Mouse (Mus musculus) hindbrain, embryonic 16.5 days (tissue): ENCODE results near the gene Fbxl8. TPM values are rescaled to one million over a fixed set of nuclear protein-coding genes. Genes with fewer than 3 reads are reported as not detected.

Experiments
- ATAC-seq: fragments of 200-750 bp; cut with Nextera tagmentation; 2 replicates; pipeline ENCODE4 v1.8.0; 2017; ENCODE audit warnings: moderate TSS enrichment, moderate library complexity
- H3K27ac ChIP-seq: fragments of 300-500 bp; sonication (generic); 2 replicates; pipeline ENCODE4 v1.5.1; 2014; ENCODE audit warnings: low read depth, mild to moderate bottlenecking, control low read depth, low read length, moderate library complexity
- H3K27me3 ChIP-seq: fragments of 300-500 bp; sonication (generic); replicated peaks from 2 replicates; pipeline ENCODE4 v1.6.1; 2014; ENCODE audit warnings: low read length; ENCODE audit not compliant: control insufficient read depth, insufficient read depth
- H3K36me3 ChIP-seq: fragments of 300-500 bp; sonication (generic); 2 replicates; pipeline ENCODE4 v1.6.1; 2014; ENCODE audit warnings: mild to moderate bottlenecking, low read length, moderate library complexity, mixed read lengths; ENCODE audit not compliant: control insufficient read depth, insufficient read depth
- H3K4me1 ChIP-seq: fragments of 300-500 bp; sonication (generic); 2 replicates; pipeline ENCODE4 v1.6.1; 2014; ENCODE audit warnings: low read depth, low read length; ENCODE audit not compliant: control insufficient read depth, insufficient read depth
- H3K4me2 ChIP-seq: fragments of 300-500 bp; sonication (generic); 2 replicates; pipeline ENCODE4 v1.6.1; 2014; ENCODE audit warnings: mild to moderate bottlenecking, low read length, control low read depth, moderate library complexity
- H3K4me3 ChIP-seq: fragments of 300-500 bp; sonication (generic); 2 replicates; pipeline ENCODE4 v1.5.1; 2014; ENCODE audit warnings: mild to moderate bottlenecking, low read length, control low read depth, moderate library complexity
- H3K9ac ChIP-seq: fragments of 300-500 bp; sonication (generic); 2 replicates; pipeline ENCODE4 v1.6.1; 2014; ENCODE audit warnings: low read depth, mild to moderate bottlenecking, control low read depth, low read length, moderate library complexity
- H3K9me3 ChIP-seq: fragments of 300-500 bp; sonication (generic); 2 replicates; pipeline ENCODE4 v1.6.1; 2014; ENCODE audit warnings: mild to moderate bottlenecking, low read length, moderate library complexity; ENCODE audit not compliant: control insufficient read depth
- WGBS: fragments of 180-500 bp; shearing (Covaris S2); extraction: QIAGEN DNeasy Blood & Tissue Kit; methylation state at CpG from one replicate; pipeline ENCODE4 v1.1.7; 2014; 5-methylcytosine and 5-hydroxymethylcytosine counted together
- polyA plus RNA-seq: library from polyadenylated mRNA; unstranded; fragments of >200 nt; fragmentation: Nextera tagmentation; extraction: Ambion mirVana; gene quantifications from 2 replicates; pipeline ENCODE4 v1.2.1, GENCODE M21; 2015

Gene Fbxl8
- polyA plus RNA-seq, 1 experiment from 2014 or later, result 2.4 TPM

DNA sequence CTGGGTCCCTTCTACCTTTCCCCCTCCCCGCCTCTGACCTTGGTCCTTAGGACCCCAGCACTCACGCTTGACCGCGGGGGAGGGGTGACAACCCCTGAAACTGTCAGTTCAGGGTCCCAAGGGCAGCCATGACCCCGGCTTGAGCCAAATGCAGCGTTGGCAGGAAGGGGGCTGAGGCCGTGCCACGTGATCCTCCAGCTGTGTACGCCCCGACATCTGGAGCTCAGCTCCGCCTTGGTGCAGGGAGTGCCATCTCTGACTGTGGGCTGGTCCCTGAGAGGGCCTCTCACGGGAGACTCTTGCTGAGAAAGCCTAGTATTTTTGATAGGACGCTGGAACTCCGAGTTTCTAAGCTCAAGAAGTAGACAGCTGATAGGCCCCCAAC is 9.5 kb upstream of the Fbxl8 start, which contains the start of gene B3gnt9:
Gene B3gnt9 (minus strand): TSS at position 188 of the 385 bp plus-strand sequence.
- peak within 1 kb of the TSS; percentile 76 for H3K9ac ChIP-seq
- ATAC-seq, result peak; percentile 25
- H3K4me2 ChIP-seq, result peak within 1 kb of the TSS; percentile 95
- H3K27me3 ChIP-seq, result peaks cover 22% of the 10 kb centered on the region
- WGBS, result 1% methylated on average over 14 of the region's 14 CpGs
- peak within 1 kb of the TSS; percentile 61 for H3K4me3 ChIP-seq
- H3K36me3 ChIP-seq, result peaks cover 5% of the 10 kb centered on the region
- no peaks in the 10 kb centered on the region for H3K9me3 ChIP-seq
- peaks cover 22% of the 10 kb centered on the region for H3K4me1 ChIP-seq
- H3K27ac ChIP-seq, result peak within 1 kb of the TSS; percentile 69

- no peak for ATAC-seq
Measured at GRCm38 (mm10) chr8:105257318-105258114, 6.9 kb upstream of the Fbxl8 start.

GRCm38 (mm10) chr8:105258911-105259720 is 5.3 kb upstream of the Fbxl8 start:
- Histone ChIP-seq H3K4me3 (peak overlapping the region; percentile 37), H3K27ac (no peak overlapping the region), H3K4me1 (peaks cover 19% of the 10 kb centered on the region), H3K27me3 (peaks cover 36% of the 10 kb centered on the region), H3K9me3 (no peaks in the 10 kb centered on the region), H3K4me2 (peak overlapping the region; percentile 65), H3K9ac (peak overlapping the region; percentile 50), H3K36me3 (no peaks in the 10 kb centered on the region)
- ATAC-seq, result peak; percentile 38
- 3% methylated on average over 55 of the region's 55 CpGs for WGBS

More at GRCm38 (mm10) chr8:105257318-105258114, 6.9 kb upstream of the Fbxl8 start:
- WGBS, result 69% methylated on average over 7 of the region's 7 CpGs
- Histone ChIP-seq H3K36me3 (no peaks in the 10 kb centered on the region), H3K27ac (no peak overlapping the region), H3K4me1 (peaks cover 23% of the 10 kb centered on the region), H3K27me3 (peaks cover 36% of the 10 kb centered on the region), H3K9ac (no peak overlapping the region), H3K4me2 (no peak overlapping the region), H3K9me3 (no peaks in the 10 kb centered on the region), H3K4me3 (no peak overlapping the region)

DNA sequence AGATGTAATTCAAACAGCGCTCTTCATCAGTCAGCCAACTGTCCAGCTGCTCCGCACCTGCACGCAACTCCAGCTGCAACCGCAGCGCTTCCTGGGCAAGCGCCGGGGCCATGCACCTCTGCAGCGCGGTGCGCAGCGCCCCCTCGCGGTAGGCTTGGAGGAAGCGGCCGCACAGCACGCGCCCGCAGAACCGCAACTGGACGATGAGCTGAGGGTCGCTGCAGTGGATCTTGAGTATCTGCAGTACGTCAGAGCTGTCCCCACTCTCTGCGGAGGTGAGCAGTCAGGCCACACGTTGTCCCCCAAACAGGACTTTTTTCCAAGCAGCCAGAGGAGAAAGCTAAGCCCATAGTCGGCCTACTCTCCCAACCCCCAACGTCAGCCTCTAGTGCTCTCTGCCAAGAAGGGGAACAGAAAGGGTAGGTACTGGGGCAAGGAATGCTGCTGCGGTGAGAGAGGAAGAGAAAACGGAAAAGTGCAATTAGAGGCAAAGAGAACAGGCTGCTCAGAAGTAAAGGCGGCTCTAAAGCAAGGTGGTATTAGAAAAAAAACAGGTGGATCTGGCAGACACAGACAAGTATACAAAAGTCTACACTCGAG is 4.6 kb upstream of the Fbxl8 start:
- WGBS, result 4% methylated on average over 30 of the region's 30 CpGs
- Histone ChIP-seq H3K4me2 (peak overlapping the region; percentile 65), H3K9me3 (no peaks in the 10 kb centered on the region), H3K4me1 (peaks cover 21% of the 10 kb centered on the region), H3K27ac (no peak overlapping the region), H3K27me3 (peaks cover 36% of the 10 kb centered on the region), H3K4me3 (peak overlapping the region; percentile 37), H3K9ac (peak overlapping the region; percentile 50), H3K36me3 (no peaks in the 10 kb centered on the region)
- ATAC-seq, result peak; percentile 60

DNA sequence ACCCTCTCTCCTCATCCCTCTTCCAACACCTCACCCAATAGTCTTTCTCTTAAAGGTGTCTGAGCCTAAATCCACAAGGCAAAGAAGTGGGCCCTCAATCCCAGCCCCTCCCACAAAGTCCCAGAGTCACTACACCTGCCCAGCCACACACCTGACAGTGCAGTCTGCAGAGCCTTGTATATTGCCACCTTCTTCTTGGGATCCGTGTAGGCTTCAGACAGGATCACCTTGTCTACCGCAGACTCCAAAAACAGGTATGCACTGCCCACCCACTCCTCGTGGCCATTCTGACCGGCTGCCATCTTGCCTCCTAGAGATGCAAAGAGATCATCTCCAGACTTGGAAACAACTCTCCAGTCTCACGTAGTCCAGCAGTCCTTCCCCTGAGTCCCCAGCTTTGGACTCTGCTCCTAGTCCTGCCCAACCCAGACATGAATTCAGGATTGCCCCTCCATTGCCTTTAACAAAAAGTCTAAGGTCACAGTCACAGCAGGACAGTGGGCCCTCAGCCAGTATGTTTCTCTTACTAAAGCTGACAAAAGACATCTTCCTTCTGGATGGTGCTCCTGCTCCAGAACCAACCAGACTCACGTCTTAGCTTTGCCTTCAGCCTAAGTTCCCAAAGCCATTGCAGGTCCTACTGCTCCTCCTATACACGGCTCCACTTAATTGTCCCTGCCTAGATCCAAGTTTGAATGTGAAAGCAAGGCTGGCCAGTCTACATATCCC is 3.9 kb upstream of the Fbxl8 start:
- WGBS, result 54% methylated on average over 7 of the region's 7 CpGs
- Histone ChIP-seq H3K27ac (no peak overlapping the region), H3K4me3 (no peak overlapping the region), H3K4me2 (no peak overlapping the region), H3K36me3 (no peaks in the 10 kb centered on the region), H3K9me3 (no peaks in the 10 kb centered on the region), H3K4me1 (peaks cover 20% of the 10 kb centered on the region), H3K9ac (no peak overlapping the region), H3K27me3 (peaks cover 36% of the 10 kb centered on the region)
- no peak for ATAC-seq

DNA sequence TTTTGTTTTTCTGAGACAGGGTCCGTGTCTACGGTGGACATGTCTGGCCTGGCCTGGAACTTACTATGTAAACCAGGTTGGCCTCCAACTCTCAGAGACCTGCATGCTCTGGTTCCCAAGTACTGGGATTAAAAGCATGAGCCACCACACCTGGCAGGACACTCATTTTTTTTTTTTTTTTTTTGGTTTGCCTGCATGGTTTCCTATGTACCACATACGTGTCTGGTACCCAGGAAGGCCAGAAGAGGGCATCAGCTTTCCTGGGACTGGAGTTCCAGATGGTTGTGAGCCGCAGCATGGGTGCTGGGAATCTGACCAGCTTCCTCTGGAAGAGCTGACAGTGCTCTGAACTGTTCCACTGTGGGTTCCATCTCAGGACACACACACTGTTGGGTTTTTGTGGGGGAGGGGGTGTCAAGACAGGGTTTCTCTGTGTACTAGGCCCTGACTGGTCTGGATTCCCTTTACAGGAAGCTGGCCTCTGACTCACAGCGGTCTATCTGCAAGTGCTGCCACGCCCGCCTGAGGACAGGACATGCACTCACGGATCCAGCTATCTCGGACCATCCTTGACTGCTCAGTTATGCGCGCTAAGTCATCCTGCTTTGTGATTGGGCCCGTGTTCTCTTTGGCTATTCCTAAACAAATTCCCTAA is 3.0 kb upstream of the Fbxl8 start:
- no peaks in the 10 kb centered on the region; the same call in 1 of the 2 replicates for H3K9me3 ChIP-seq
- H3K27ac ChIP-seq, result no peak overlapping the region
- no peaks in the 10 kb centered on the region for H3K36me3 ChIP-seq
- no peak for ATAC-seq
- H3K4me3 ChIP-seq, result no peak overlapping the region
- peaks cover 20% of the 10 kb centered on the region for H3K4me1 ChIP-seq
- no peak overlapping the region for H3K4me2 ChIP-seq
- no peak overlapping the region for H3K9ac ChIP-seq
- peaks cover 42% of the 10 kb centered on the region for H3K27me3 ChIP-seq
- 88% methylated on average over 12 of the region's 12 CpGs for WGBS

DNA sequence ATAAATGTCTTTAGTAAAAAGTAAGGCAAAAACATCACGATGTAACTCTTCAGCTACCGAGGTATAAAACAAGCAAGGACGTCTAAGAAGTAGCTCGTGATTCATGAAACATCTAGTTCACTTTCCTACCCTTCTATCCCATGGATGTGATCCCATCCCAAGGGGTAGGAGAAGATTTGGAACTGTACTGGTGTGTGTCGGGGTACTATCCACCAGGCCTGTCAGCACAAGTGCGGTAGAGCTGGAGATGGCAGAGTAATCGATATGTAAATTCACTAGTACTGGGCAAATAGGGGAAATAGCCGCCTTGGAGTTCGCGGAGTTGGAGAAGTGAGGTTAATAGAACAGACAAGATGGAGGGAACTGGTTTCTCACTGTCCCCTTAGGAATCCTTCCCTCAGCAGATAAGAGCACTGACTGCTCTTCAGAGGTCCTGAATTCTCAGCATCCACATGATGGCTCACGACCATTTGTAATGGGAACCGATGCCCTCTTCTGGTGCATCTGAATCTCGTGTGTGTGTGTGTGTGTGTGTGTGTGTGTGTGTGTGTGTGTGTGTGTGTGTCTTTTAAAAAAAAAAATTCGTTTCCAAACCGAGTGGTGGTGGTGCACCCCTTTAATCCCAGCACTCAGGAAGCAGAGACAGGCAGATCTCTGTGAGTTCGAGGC is 1.1 kb upstream of the Fbxl8 start:
- Histone ChIP-seq H3K36me3 (no peaks in the 10 kb centered on the region), H3K27ac (no peak overlapping the region), H3K9me3 (no peaks in the 10 kb centered on the region; the same call in 1 of the 2 replicates), H3K27me3 (peaks cover 41% of the 10 kb centered on the region), H3K9ac (no peak overlapping the region), H3K4me3 (no peak overlapping the region), H3K4me2 (no peak overlapping the region; the same call in 1 of the 2 replicates), H3K4me1 (peaks cover 26% of the 10 kb centered on the region)
- no peak for ATAC-seq
- WGBS, result 39% methylated on average over 16 of the region's 16 CpGs

DNA sequence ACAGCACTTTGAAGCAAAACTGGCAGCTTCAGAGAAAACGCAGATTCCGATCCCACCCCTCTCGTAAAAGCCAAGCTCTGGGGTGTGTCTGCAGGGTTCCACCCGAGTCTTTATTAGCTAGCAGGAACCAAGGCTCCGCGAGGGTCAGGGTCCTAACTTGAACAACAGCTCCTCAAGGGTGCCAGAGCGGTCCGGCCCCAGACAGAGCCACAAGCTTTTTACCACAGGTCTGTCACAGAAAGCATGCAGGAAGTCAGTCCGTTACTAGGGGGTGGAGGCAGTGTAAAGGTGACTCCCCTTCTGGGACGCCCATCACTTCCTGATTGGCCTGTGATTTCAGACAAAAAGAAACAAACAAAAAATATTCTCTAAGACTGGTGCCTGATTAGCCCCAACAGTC is 680 bp downstream of the Fbxl8 start:
- Histone ChIP-seq H3K36me3 (no peaks in the 10 kb centered on the region), H3K9ac (no peak overlapping the region), H3K27ac (no peak overlapping the region), H3K27me3 (peaks cover 42% of the 10 kb centered on the region), H3K4me2 (peak overlapping the region; percentile 90), H3K9me3 (no peaks in the 10 kb centered on the region; the same call in 1 of the 2 replicates), H3K4me3 (peak overlapping the region; percentile 68), H3K4me1 (peaks cover 27% of the 10 kb centered on the region)
- 12% methylated on average over 10 of the region's 10 CpGs for WGBS
- no peak for ATAC-seq
